Mouse (Mus musculus) heart, embryonic 13.5 days (tissue): ENCODE data around the gene Oxct1. TPM values are rescaled to one million over a fixed set of nuclear protein-coding genes. Genes with fewer than 3 reads are reported as not detected.

Source experiments
- ATAC-seq: fragments of 200-750 bp; cut with Nextera tagmentation; 2 replicates; pipeline ENCODE4 v1.8.0; 2017; ENCODE audit warnings: moderate TSS enrichment; ENCODE audit not compliant: insufficient number of reproducible peaks, low FRiP score, low TSS enrichment; ENCODE audit errors: extremely low read depth
- H3K27ac ChIP-seq: fragments of 300-500 bp; sonication (generic); replicated peaks from 2 replicates; pipeline ENCODE4 v1.5.1; 2015; ENCODE audit warnings: moderate library complexity, mild to moderate bottlenecking, inconsistent platforms
- H3K27me3 ChIP-seq: fragments of 300-500 bp; sonication (generic); replicated peaks from 2 replicates; pipeline ENCODE4 v1.6.1; 2015; ENCODE audit warnings: mild to moderate bottlenecking, inconsistent platforms
- H3K36me3 ChIP-seq: fragments of 300-500 bp; sonication (generic); 2 replicates; pipeline ENCODE4 v1.6.1; 2015; ENCODE audit warnings: mild to moderate bottlenecking, inconsistent platforms
- H3K4me1 ChIP-seq: fragments of 300-500 bp; sonication (generic); 2 replicates; pipeline ENCODE4 v1.6.1; 2015; ENCODE audit warnings: inconsistent platforms
- H3K4me2 ChIP-seq: fragments of 300-500 bp; sonication (generic); 2 replicates; pipeline ENCODE4 v1.6.1; 2015; ENCODE audit warnings: inconsistent platforms, mild to moderate bottlenecking, moderate library complexity
- H3K4me3 ChIP-seq: fragments of 300-500 bp; sonication (generic); 2 replicates; pipeline ENCODE4 v1.5.1; 2015; ENCODE audit warnings: moderate library complexity, mild to moderate bottlenecking, inconsistent platforms
- H3K9ac ChIP-seq: fragments of 300-500 bp; sonication (generic); 2 replicates; pipeline ENCODE4 v1.6.1; 2015; ENCODE audit warnings: inconsistent platforms, mild to moderate bottlenecking, moderate library complexity
- H3K9me3 ChIP-seq: fragments of 300-500 bp; sonication (generic); 2 replicates; pipeline ENCODE4 v1.6.1; 2016; ENCODE audit warnings: inconsistent platforms
- WGBS: fragments of 180-500 bp; shearing (Covaris S2); methylation state at CpG from one replicate; pipeline ENCODE4 v1.1.7; 2015; ENCODE audit warnings: mixed read lengths; 5-methylcytosine and 5-hydroxymethylcytosine counted together
- polyA plus RNA-seq: library from polyadenylated mRNA; unstranded; fragments of >200 nt; fragmentation: Nextera tagmentation; extraction: Ambion mirVana; gene quantifications from 2 replicates; pipeline ENCODE4 v1.2.1, GENCODE M21; 2015

Oxct1 gene
- polyA plus RNA-seq: 273 and 298 TPM in 2 replicates

- peak within 1 kb of the TSS; percentile 94 for H3K9ac ChIP-seq
- peak within 1 kb of the TSS; percentile 90 for H3K4me3 ChIP-seq
- H3K27me3 ChIP-seq: no peaks in the 10 kb centered on the region
- H3K4me2 ChIP-seq: peak within 1 kb of the TSS; percentile 69
- under 1% methylated on average over 45 of the region's 45 CpGs for WGBS
- peak; percentile 78 for ATAC-seq
- H3K27ac ChIP-seq: peak within 1 kb of the TSS; percentile 99
- H3K4me1 ChIP-seq: peaks cover 33% of the 10 kb centered on the region
- H3K36me3 ChIP-seq: no peaks in the 10 kb centered on the region
- H3K9me3 ChIP-seq: no peaks in the 10 kb centered on the region
Observed at GRCm38 (mm10) chr15:4026231-4026773, at the start of gene Oxct1. TSS of gene Oxct1 (plus strand) at chr15:4026383.

DNA sequence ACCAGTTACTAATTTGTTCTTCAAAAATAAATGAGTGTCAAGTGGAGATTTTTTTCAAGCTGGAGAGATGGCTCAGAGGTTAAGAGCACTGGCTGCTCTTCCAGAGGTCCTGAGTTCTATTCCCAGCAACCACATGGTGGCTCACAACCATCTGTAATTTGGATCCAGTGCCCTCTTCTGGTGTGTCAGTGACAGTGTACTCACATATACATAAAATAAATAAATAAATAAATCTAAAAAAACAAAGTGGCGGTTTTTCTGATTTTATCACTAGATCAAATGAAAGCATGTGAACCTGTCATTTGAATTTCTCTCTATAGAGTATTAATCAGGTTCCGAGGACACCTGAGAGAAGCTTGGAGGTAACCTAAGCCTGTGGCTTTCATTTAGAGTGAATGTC, 47.9 kb upstream of the Oxct1 start:
- Histone ChIP-seq H3K4me2 (peak overlapping the region; percentile 77), H3K4me3 (peak overlapping the region; percentile 78)
- 89% methylated on average over 2 of the region's 2 CpGs for WGBS

DNA sequence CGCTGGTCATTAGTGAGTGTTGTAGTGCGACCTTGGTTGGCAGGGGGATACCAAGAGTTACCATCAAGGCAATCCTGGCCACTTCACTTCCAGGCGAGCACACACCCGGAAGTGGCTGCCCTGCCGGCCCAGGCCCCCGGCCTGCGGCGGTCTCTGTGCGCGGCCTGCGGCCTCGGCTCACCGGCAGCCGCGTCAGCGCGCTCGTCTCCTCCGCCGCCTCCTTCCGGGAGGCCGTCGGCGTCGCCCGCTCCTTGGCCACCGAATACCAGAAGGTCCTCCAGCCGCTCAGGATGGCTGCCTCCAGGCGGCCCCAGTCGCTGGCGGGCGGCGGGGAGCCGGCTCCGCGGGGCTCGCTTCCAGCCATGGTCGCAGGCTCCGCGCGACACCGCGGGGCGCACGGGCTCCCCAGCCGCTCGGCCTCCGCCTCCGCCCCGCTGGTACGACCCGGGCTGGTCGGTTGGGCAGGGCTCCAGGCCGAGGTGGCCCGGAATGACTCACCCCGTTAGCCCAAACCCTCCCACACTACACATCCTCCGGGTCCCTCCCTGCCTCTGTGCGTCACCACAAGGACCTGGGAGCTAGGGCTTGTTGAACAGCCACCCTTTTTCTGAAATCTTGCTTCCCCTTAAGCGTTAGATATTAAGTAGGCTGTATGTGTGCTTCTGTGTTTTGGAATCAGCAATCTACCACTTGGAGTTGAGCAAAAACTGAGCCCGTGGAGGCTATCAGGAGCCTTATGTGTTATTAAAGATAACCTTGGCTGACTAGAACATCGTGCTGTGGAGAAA, 46.9 kb upstream of the Oxct1 start, which contains the start of gene Fbxo4:
TSS of gene Fbxo4 (minus strand) at position 513 of the 788 bp plus-strand sequence.
- Histone ChIP-seq H3K4me2 (peak within 1 kb of the TSS; percentile 77), H3K4me3 (peak within 1 kb of the TSS; percentile 78), H3K27ac (peak within 1 kb of the TSS; percentile 98), H3K27me3 (no peaks in the 10 kb centered on the region), H3K36me3 (peaks cover 38% of the 10 kb centered on the region), H3K9ac (peak within 1 kb of the TSS; percentile 96), H3K4me1 (peaks cover 7% of the 10 kb centered on the region; the same call in 1 of the 2 replicates), H3K9me3 (no peaks in the 10 kb centered on the region)
- under 1% methylated on average over 53 of the region's 61 CpGs for WGBS
- peak; percentile 80 for ATAC-seq

More for the DNA sequence above, 47.9 kb upstream of the Oxct1 start:
- H3K27me3 ChIP-seq: no peaks in the 10 kb centered on the region
- H3K9ac ChIP-seq: no peak overlapping the region
- H3K4me1 ChIP-seq: peaks cover 7% of the 10 kb centered on the region; the same call in 1 of the 2 replicates
- no peak for ATAC-seq
- no peaks in the 10 kb centered on the region for H3K9me3 ChIP-seq
- H3K36me3 ChIP-seq: peaks cover 32% of the 10 kb centered on the region
- H3K27ac ChIP-seq: no peak overlapping the region

- Histone ChIP-seq H3K27ac (peak overlapping the region; percentile 98), H3K27me3 (no peaks in the 10 kb centered on the region), H3K9me3 (no peaks in the 10 kb centered on the region), H3K4me2 (peak overlapping the region; percentile 77), H3K4me1 (peaks cover 7% of the 10 kb centered on the region; the same call in 1 of the 2 replicates), H3K9ac (peak overlapping the region; percentile 96), H3K4me3 (peak overlapping the region; percentile 78), H3K36me3 (peaks cover 38% of the 10 kb centered on the region)
- 81% methylated on average over 3 of the region's 3 CpGs for WGBS
- ATAC-seq: no peak
Observed at GRCm38 (mm10) chr15:3979871-3980270, 46.3 kb upstream of the Oxct1 start.

DNA sequence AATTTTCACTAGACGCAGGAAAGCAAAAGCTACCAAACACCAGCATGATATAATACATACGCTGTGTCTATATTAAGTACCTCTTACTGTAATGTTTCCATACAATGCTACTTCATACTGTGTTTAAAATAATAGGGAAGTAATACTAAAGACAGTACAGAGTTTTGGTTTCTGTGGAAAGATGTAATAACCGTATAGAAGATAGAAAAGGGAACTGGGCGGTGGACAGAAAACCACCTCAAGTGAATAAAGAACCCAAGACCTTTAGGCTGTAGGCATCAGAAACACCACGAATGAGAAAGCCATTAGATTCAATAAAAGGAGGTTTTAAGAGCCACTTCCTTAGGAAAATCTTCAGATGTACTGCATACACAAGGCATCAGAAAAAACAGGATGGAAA, 43.5 kb upstream of the Oxct1 start:
- no peaks in the 10 kb centered on the region for H3K9me3 ChIP-seq
- H3K36me3 ChIP-seq: peaks cover 57% of the 10 kb centered on the region
- no peak overlapping the region for H3K4me3 ChIP-seq
- 91% methylated on average over 5 of the region's 5 CpGs for WGBS
- no peak overlapping the region for H3K27ac ChIP-seq
- ATAC-seq: no peak
- H3K9ac ChIP-seq: no peak overlapping the region
- H3K4me1 ChIP-seq: peaks cover 7% of the 10 kb centered on the region; the same call in 1 of the 2 replicates
- no peak overlapping the region for H3K4me2 ChIP-seq
- no peaks in the 10 kb centered on the region for H3K27me3 ChIP-seq

DNA sequence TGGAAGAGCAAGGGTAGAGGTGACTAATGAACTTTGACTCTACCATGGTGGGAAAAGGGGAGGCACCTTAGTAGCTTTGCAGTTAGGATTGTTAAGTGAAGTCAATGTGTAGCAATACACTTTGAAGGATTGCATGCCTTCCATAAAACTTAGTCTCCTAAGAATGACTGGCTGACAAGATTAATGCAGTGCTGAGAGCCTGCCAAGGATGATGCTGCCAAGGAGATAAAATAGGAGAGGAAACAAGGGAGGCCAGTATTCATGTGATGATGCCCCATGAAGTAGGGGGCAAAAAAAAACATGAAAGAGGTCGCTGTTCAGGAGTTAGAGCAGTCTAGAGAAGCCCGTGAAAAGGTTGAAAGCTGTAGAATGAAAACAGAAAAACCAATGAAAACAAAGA, 41.3 kb upstream of the Oxct1 start:
- no peak overlapping the region for H3K27ac ChIP-seq
- peaks cover 76% of the 10 kb centered on the region for H3K36me3 ChIP-seq
- 85% methylated on average over 2 of the region's 2 CpGs for WGBS

DNA sequence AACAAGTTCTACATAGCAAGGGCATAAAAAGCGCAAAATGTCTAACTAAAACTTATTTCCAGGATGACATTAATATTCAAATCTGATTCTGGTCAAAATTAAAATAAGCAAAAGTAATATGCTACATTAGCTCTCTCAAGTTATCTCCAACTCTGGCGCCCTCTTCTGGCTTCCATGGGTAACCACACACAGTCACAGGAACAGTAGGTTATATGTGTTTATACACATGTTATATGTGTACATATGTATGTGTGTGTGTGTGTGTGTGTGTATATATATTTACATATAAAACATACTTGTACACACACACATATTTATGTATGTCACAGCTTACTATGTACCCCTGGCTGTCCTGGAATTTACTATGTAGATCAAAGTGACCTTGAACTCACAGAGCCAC, 38.2 kb upstream of the Oxct1 start:
- Histone ChIP-seq H3K4me1 (no peaks in the 10 kb centered on the region), H3K27me3 (no peaks in the 10 kb centered on the region), H3K4me3 (no peak overlapping the region), H3K9me3 (no peaks in the 10 kb centered on the region; the same call in 1 of the 2 replicates), H3K27ac (no peak overlapping the region), H3K4me2 (no peak overlapping the region), H3K9ac (no peak overlapping the region), H3K36me3 (peaks cover 82% of the 10 kb centered on the region)
- no peak for ATAC-seq
- WGBS: 63% methylated on average over 2 of the region's 2 CpGs

More for the DNA sequence above, 41.3 kb upstream of the Oxct1 start:
- Histone ChIP-seq H3K4me1 (peaks cover 3% of the 10 kb centered on the region; the same call in 1 of the 2 replicates), H3K4me3 (no peak overlapping the region), H3K9ac (no peak overlapping the region), H3K4me2 (no peak overlapping the region), H3K9me3 (no peaks in the 10 kb centered on the region; the same call in 1 of the 2 replicates), H3K27me3 (no peaks in the 10 kb centered on the region)
- ATAC-seq: no peak

GRCm38 (mm10) chr15:3994852-3995447, 31.2 kb upstream of the Oxct1 start:
- 20% methylated on average over 14 of the region's 14 CpGs for WGBS

GRCm38 (mm10) chr15:3995448-3996266, 30.5 kb upstream of the Oxct1 start, which contains the start of gene AW549877:
TSS of gene AW549877 (minus strand) at chr15:3995744.
- Histone ChIP-seq H3K4me2 (peak within 1 kb of the TSS; percentile 81), H3K27ac (peak within 1 kb of the TSS; percentile 97), H3K9ac (peak within 1 kb of the TSS; percentile 91), H3K36me3 (peaks cover 16% of the 10 kb centered on the region), H3K27me3 (no peaks in the 10 kb centered on the region), H3K9me3 (no peaks in the 10 kb centered on the region), H3K4me3 (peak within 1 kb of the TSS; percentile 85), H3K4me1 (peaks cover 19% of the 10 kb centered on the region)
- WGBS: under 1% methylated on average over 61 of the region's 61 CpGs
- ATAC-seq: peak; percentile 98

More at GRCm38 (mm10) chr15:3994852-3995447, 31.2 kb upstream of the Oxct1 start:
- peak overlapping the region; percentile 81 for H3K4me2 ChIP-seq
- peak overlapping the region; percentile 85 for H3K4me3 ChIP-seq
- H3K27ac ChIP-seq: peak overlapping the region; percentile 97
- peak overlapping the region; percentile 91 for H3K9ac ChIP-seq
- H3K27me3 ChIP-seq: no peaks in the 10 kb centered on the region
- H3K36me3 ChIP-seq: peaks cover 23% of the 10 kb centered on the region
- ATAC-seq: no peak
- H3K9me3 ChIP-seq: no peaks in the 10 kb centered on the region
- peaks cover 19% of the 10 kb centered on the region for H3K4me1 ChIP-seq

- Histone ChIP-seq H3K9me3 (no peaks in the 10 kb centered on the region), H3K27me3 (no peaks in the 10 kb centered on the region), H3K27ac (peak overlapping the region; percentile 95), H3K4me3 (peak overlapping the region; percentile 85), H3K4me2 (peak overlapping the region; percentile 81), H3K9ac (peak overlapping the region; percentile 83), H3K36me3 (peaks cover 8% of the 10 kb centered on the region), H3K4me1 (peaks cover 19% of the 10 kb centered on the region)
- no peak for ATAC-seq
- 20% methylated on average over 14 of the region's 14 CpGs for WGBS
Observed at GRCm38 (mm10) chr15:3996267-3997010, 29.7 kb upstream of the Oxct1 start.
